10 mouse cellular contexts compared by ENCODE assay signal in genomic region chr1:85981738-85982357, GRCm38 (mm10). TPM values are rescaled to one million over a fixed set of nuclear protein-coding genes. Genes with fewer than 3 reads are reported as not detected.
DNase-seq lines count a peak whose midpoint lies in the region; ATAC-seq and TF ChIP-seq lines count a peak whose summit lies in the region.
"Had no signal": no experiment of that assay in that cellular context is flagged by ENCODE, and none has a peak within 500 bp of the region (broad histone marks: within the 10 kb centered on the region; RNA-seq: fewer than 3 reads in every experiment).

No protein-coding gene starts in this region.

- ATAC-seq in midbrain, postnatal 0 days (ENCODE audit: low FRiP score): no peak
- no peak for ATAC-seq in midbrain, embryonic 11.5 days (ENCODE audit: low FRiP score)

- peaks cover 16% of the 10 kb centered on the region for H3K4me1 ChIP-seq in heart, embryonic 10.5 days
- H3K4me1 ChIP-seq in midbrain, postnatal 0 days (ENCODE audit: insufficient read depth, low read length): no peaks in the 10 kb centered on the region
- H3K4me1 ChIP-seq in midbrain, embryonic 11.5 days (ENCODE audit: control insufficient read depth, insufficient read depth, low read length): no peaks in the 10 kb centered on the region
- H3K4me1 ChIP-seq in small intestine, adult 2 months (ENCODE audit: control insufficient read depth, insufficient read depth, insufficient read length, low read length): peaks cover 14% of the 10 kb centered on the region; the same call in 1 of the 2 replicates

- H3K9ac ChIP-seq in midbrain, postnatal 0 days (replicated peaks; ENCODE audit: low read length, poor library complexity, severe bottlenecking): no peak overlapping the region
- no peak overlapping the region for H3K9ac ChIP-seq in midbrain, embryonic 11.5 days (ENCODE audit: low read length)

- WGBS in heart, embryonic 10.5 days: 41% methylated on average over 7 of the region's 7 CpGs
- WGBS in midbrain, postnatal 0 days: 73% methylated on average over 7 of the region's 7 CpGs
- 88% methylated on average over 7 of the region's 7 CpGs for WGBS in midbrain, embryonic 11.5 days
- 16% methylated on average over 7 of the region's 7 CpGs for WGBS in small intestine, adult 2 months

- no peak for TF ChIP-seq CTCF in midbrain, postnatal 0 days (IDR thresholded peaks at IDR 0.05)
- no peak for TF ChIP-seq CTCF in small intestine, adult 2 months (IDR thresholded peaks at IDR 0.05; ENCODE audit: extremely low read depth, insufficient read length, insufficient replicate concordance, low read depth, low read length)

- no peaks in the 10 kb centered on the region for H3K9me3 ChIP-seq in heart, embryonic 10.5 days
- H3K9me3 ChIP-seq in midbrain, postnatal 0 days (ENCODE audit: low read length): no peaks in the 10 kb centered on the region
- H3K9me3 ChIP-seq in midbrain, embryonic 11.5 days (ENCODE audit: control insufficient read depth, low read length): no peaks in the 10 kb centered on the region

- peak; percentile 21 to 23 for DNase-seq in heart, adult 18-20 months
- no peak for DNase-seq in heart, embryonic 10.5 days (ENCODE audit: low spot score)
- peak; percentile 23 for DNase-seq in midbrain, postnatal 0 days (ENCODE audit: low spot score)
- DNase-seq in midbrain, embryonic 11.5 days (ENCODE audit: low spot score, missing footprints): no peak
- peak; percentile 7 to 17 for DNase-seq in heart, postnatal 36 days
- DNase-seq in thymus, adult 18-20 months: no peak
- DNase-seq in embryo, embryonic 9.5 days (ENCODE audit: extremely low spot score): no peak

- intact Hi-C loops in heart, postnatal 36 days (cut with DNase I): no loop called here

- H3K36me3 ChIP-seq in heart, embryonic 10.5 days: no peaks in the 10 kb centered on the region
- no peaks in the 10 kb centered on the region for H3K36me3 ChIP-seq in midbrain, postnatal 0 days (ENCODE audit: insufficient read depth, low read length)
- H3K36me3 ChIP-seq in midbrain, embryonic 11.5 days (ENCODE audit: control insufficient read depth, insufficient read depth, low read length): no peaks in the 10 kb centered on the region
- no peaks in the 10 kb centered on the region for H3K36me3 ChIP-seq in small intestine, adult 2 months (ENCODE audit: control insufficient read depth, insufficient read depth, low read length)

- H3K27me3 ChIP-seq in heart, embryonic 10.5 days (ENCODE audit: insufficient read depth, poor library complexity, severe bottlenecking): no peaks in the 10 kb centered on the region
- H3K27me3 ChIP-seq in midbrain, postnatal 0 days (ENCODE audit: insufficient read depth, low read length): no peaks in the 10 kb centered on the region
- no peaks in the 10 kb centered on the region for H3K27me3 ChIP-seq in midbrain, embryonic 11.5 days (ENCODE audit: control insufficient read depth, insufficient read depth, low read length)
- no peaks in the 10 kb centered on the region for H3K27me3 ChIP-seq in small intestine, adult 2 months (ENCODE audit: control insufficient read depth, insufficient read depth, low read length)

- TF ChIP-seq POLR2A in small intestine, adult 2 months (IDR thresholded peaks at IDR 0.05; ENCODE audit: low read depth, low read length): no peak

- no peak overlapping the region for H3K4me3 ChIP-seq in heart, embryonic 10.5 days
- no peak overlapping the region for H3K4me3 ChIP-seq in midbrain, postnatal 0 days (ENCODE audit: low read depth, low read length)
- H3K4me3 ChIP-seq in midbrain, embryonic 11.5 days (ENCODE audit: low read depth, low read length): no peak overlapping the region
- no peak overlapping the region for H3K4me3 ChIP-seq in small intestine, adult 2 months (ENCODE audit: low read depth, low read length)
- H3K4me3 ChIP-seq: heart, adult 2 months had no signal

- no peak overlapping the region for H3K4me2 ChIP-seq in midbrain, postnatal 0 days (ENCODE audit: low read depth, low read length, poor library complexity, severe bottlenecking)
- no peak overlapping the region for H3K4me2 ChIP-seq in midbrain, embryonic 11.5 days

- H3K27ac ChIP-seq in heart, embryonic 10.5 days: no peak overlapping the region
- H3K27ac ChIP-seq in midbrain, postnatal 0 days (ENCODE audit: low read depth, low read length): no peak overlapping the region
- H3K27ac ChIP-seq in midbrain, embryonic 11.5 days (ENCODE audit: low read depth, low read length): no peak overlapping the region
- H3K27ac ChIP-seq in small intestine, adult 2 months (ENCODE audit: insufficient read depth, low read depth, low read length): peak overlapping the region; percentile 63
- H3K27ac ChIP-seq: heart, adult 2 months had no signal

RNA-seq across cellular contexts. Expression of gene Gpr55, which starts 21.0 kb away (rescaled TPM):
- under 1 TPM in 1 of 2 experiments, not detected in 1; 0.10 TPM for total RNA-seq in heart, adult 18-20 months (2021)
- polyA plus RNA-seq in heart, embryonic 10.5 days (2016; fragmentation: Nextera tagmentation; extraction: Ambion mirVana): 0.04 TPM in 1 of 2 replicates, not detected in the other
- total RNA-seq in midbrain, postnatal 0 days (2014; rRNA removed): 0.22 TPM in 1 of 2 replicates, not detected in the other
- 0.10 and 0.19 TPM in 2 replicates for polyA plus RNA-seq in midbrain, postnatal 0 days (2015; fragmentation: Nextera tagmentation; extraction: Ambion mirVana)
- polyA plus RNA-seq in midbrain, embryonic 11.5 days (2014; fragmentation: Nextera tagmentation; extraction: Ambion mirVana): not detected in 2 replicates
- total RNA-seq in heart, postnatal 36 days (2021): not detected
- polyA plus RNA-seq in small intestine, adult 2 months (2012; rRNA removed): 2.7 and 4.2 TPM in 2 replicates
- total RNA-seq: heart, adult 2 months had no signal
- polyA plus RNA-seq: heart, adult 2 months had no signal

RNA-seq across cellular contexts. Expression of gene Spata3, which starts 34.8 kb away (rescaled TPM):
- not detected for total RNA-seq in heart, adult 18-20 months (2021)
- not detected in 2 replicates for polyA plus RNA-seq in heart, embryonic 10.5 days (2016; fragmentation: Nextera tagmentation; extraction: Ambion mirVana)
- total RNA-seq in midbrain, postnatal 0 days (2014; rRNA removed): not detected in 2 replicates
- polyA plus RNA-seq in midbrain, postnatal 0 days (2015; fragmentation: Nextera tagmentation; extraction: Ambion mirVana): 0.91 and 1.4 TPM in 2 replicates
- not detected in 2 replicates for polyA plus RNA-seq in midbrain, embryonic 11.5 days (2014; fragmentation: Nextera tagmentation; extraction: Ambion mirVana)
- total RNA-seq in heart, postnatal 36 days (2021): not detected
- polyA plus RNA-seq in small intestine, adult 2 months (2012; rRNA removed): not detected in 2 replicates
- total RNA-seq: heart, adult 2 months had no signal
- polyA plus RNA-seq: thymus, postnatal 0 days had no signal

RNA-seq across cellular contexts. Expression of gene 4933407L21Rik, which starts 53.6 kb away (rescaled TPM):
- not detected for total RNA-seq in heart, adult 18-20 months (2021)
- polyA plus RNA-seq in heart, embryonic 10.5 days (2016; fragmentation: Nextera tagmentation; extraction: Ambion mirVana): not detected in 2 replicates
- 9.4 and 10.6 TPM in 2 replicates for total RNA-seq in midbrain, postnatal 0 days (2014; rRNA removed)
- polyA plus RNA-seq in midbrain, postnatal 0 days (2015; fragmentation: Nextera tagmentation; extraction: Ambion mirVana): 8.5 and 10.1 TPM in 2 replicates
- 0.36 and 0.97 TPM in 2 replicates for polyA plus RNA-seq in midbrain, embryonic 11.5 days (2014; fragmentation: Nextera tagmentation; extraction: Ambion mirVana)
- not detected for total RNA-seq in heart, postnatal 36 days (2021)
- polyA plus RNA-seq in small intestine, adult 2 months (2012; rRNA removed): 0.14 TPM in 1 of 2 replicates, not detected in the other
- total RNA-seq: heart, adult 2 months had no signal
- polyA plus RNA-seq: heart, adult 2 months had no signal

Comparison
In these comparisons a context has a peak if more than half of its experiments do, and no peak if none do; other contexts are left out.
1. DNase-seq: peak in heart, adult 18-20 months (2 of 2), midbrain, postnatal 0 days (single experiment) and heart, postnatal 36 days (2 of 2); none in heart, embryonic 10.5 days (single experiment), midbrain, embryonic 11.5 days (single experiment), thymus, adult 18-20 months (0 of 2) and embryo, embryonic 9.5 days (single experiment).